Mouse (Mus musculus) thymus, adult 2 months (tissue): ENCODE results near the gene Rxrg. TPM values are rescaled to one million over a fixed set of nuclear protein-coding genes. Genes with fewer than 3 reads are reported as not detected.

ENCODE experiments used
- DNase-seq: peaks from one replicate; pipeline ENCODE4 v3.0.0; 2021
- H3K27ac ChIP-seq: fragments of 200-500 bp; 2 replicates; pipeline ENCODE4 v1.5.1; 2012; ENCODE audit warnings: low read length, control low read depth; ENCODE audit not compliant: control insufficient read depth, insufficient read depth
- H3K27me3 ChIP-seq: fragments of 200-500 bp; 2 replicates; pipeline ENCODE4 v1.6.1; 2012; ENCODE audit warnings: mild to moderate bottlenecking, low read length, moderate library complexity, mixed read lengths; ENCODE audit not compliant: control insufficient read depth, insufficient read depth
- H3K36me3 ChIP-seq: fragments of 200-500 bp; 2 replicates; pipeline ENCODE4 v1.6.1; 2012; ENCODE audit warnings: mild to moderate bottlenecking, low read length, moderate library complexity; ENCODE audit not compliant: control insufficient read depth, insufficient read depth
- H3K4me1 ChIP-seq: fragments of 200-500 bp; replicated peaks from 2 replicates; pipeline ENCODE4 v1.6.1; 2012; ENCODE audit warnings: low read length; ENCODE audit not compliant: control insufficient read depth, insufficient read depth
- H3K4me3 ChIP-seq: fragments of 200-500 bp; 2 replicates; pipeline ENCODE4 v1.5.1; 2012; ENCODE audit warnings: mild to moderate bottlenecking, low read length, control low read depth, moderate library complexity; ENCODE audit not compliant: control insufficient read depth, insufficient read depth
- CTCF ChIP-seq: fragments of 200-500 bp; IDR thresholded peaks from 2 replicates; pipeline ENCODE4 v1.5.1; 2012; ENCODE audit warnings: mild to moderate bottlenecking, control low read depth, low read length, moderate library complexity, borderline replicate concordance; ENCODE audit not compliant: control insufficient read depth, poor library complexity, insufficient read depth; ENCODE audit errors: extremely low read depth
- POLR2A ChIP-seq: fragments of 200-500 bp; IDR thresholded peaks from 2 replicates; pipeline ENCODE4 v1.6.1; 2012; ENCODE audit warnings: mild to moderate bottlenecking, low read length, control low read depth, moderate library complexity; ENCODE audit not compliant: control insufficient read depth, poor library complexity, insufficient read depth; ENCODE audit errors: extremely low read depth
- WGBS: fragments of 180-500 bp; shearing (Covaris S2); methylation state at CpG from one replicate; pipeline ENCODE4 v1.1.7; 2018; 5-methylcytosine and 5-hydroxymethylcytosine counted together
- polyA plus RNA-seq: library from polyadenylated mRNA; depleted of rRNA; stranded (reverse); fragments of >200 nt; gene quantifications from 2 replicates; pipeline ENCODE4 v1.2.3, GENCODE M21; 2012

Gene Rxrg
- polyA plus RNA-seq, 1 experiment, result 5.4 TPM

- TF ChIP-seq CTCF (no peak), POLR2A (no peak)
- H3K4me1 ChIP-seq, result no peaks in the 10 kb centered on the region
- H3K36me3 ChIP-seq, result no peaks in the 10 kb centered on the region
- DNase-seq, result no peak
- H3K27me3 ChIP-seq, result no peaks in the 10 kb centered on the region
- H3K27ac ChIP-seq, result no peak overlapping the region
- WGBS, result 83% methylated on average over 6 of the region's 6 CpGs
- H3K4me3 ChIP-seq, result no peak overlapping the region
Measured at GRCm38 (mm10) chr1:167583195-167583594, 15.0 kb upstream of the Rxrg start.

- no peaks in the 10 kb centered on the region for H3K4me1 ChIP-seq
- H3K36me3 ChIP-seq, result no peaks in the 10 kb centered on the region
- no peaks in the 10 kb centered on the region for H3K27me3 ChIP-seq
- no peak overlapping the region for H3K4me3 ChIP-seq
- TF ChIP-seq CTCF, result no peak
- TF ChIP-seq POLR2A, result no peak
- WGBS, result 89% methylated on average over 12 of the region's 12 CpGs
- no peak overlapping the region for H3K27ac ChIP-seq
- DNase-seq, result no peak
Measured at GRCm38 (mm10) chr1:167583888-167584287, 14.3 kb upstream of the Rxrg start.

- WGBS, result 79% methylated on average over 16 of the region's 16 CpGs
- Histone ChIP-seq H3K27me3 (no peaks in the 10 kb centered on the region), H3K27ac (no peak overlapping the region), H3K4me3 (no peak overlapping the region), H3K4me1 (no peaks in the 10 kb centered on the region), H3K36me3 (no peaks in the 10 kb centered on the region)
- TF ChIP-seq POLR2A (no peak), CTCF (no peak)
- no peak for DNase-seq
Measured at GRCm38 (mm10) chr1:167588747-167589558, 9.2 kb upstream of the Rxrg start.

DNA sequence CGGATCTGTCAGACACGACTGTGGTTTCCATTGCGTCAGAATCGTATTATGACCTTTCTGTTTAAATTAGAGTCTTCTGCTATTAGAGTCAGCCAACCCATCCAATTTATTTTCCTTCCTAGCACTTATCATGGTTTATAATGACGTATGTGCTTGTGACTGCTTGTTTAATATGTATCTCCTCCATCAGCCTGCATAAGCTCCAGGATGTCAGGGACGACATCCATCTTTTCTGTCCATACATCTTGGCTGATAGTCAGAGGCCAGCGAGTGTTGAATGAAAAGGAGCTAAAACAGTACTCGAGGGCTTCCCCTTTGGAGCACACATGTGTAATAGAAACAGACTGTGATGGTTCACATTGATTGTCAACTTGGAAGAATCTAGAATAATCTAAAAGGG, 6.0 kb upstream of the Rxrg start:
- no peak for DNase-seq
- Histone ChIP-seq H3K27ac (no peak overlapping the region), H3K36me3 (no peaks in the 10 kb centered on the region), H3K27me3 (no peaks in the 10 kb centered on the region; the same call in 1 of the 2 replicates), H3K4me3 (no peak overlapping the region), H3K4me1 (no peaks in the 10 kb centered on the region)
- 95% methylated on average over 8 of the region's 8 CpGs for WGBS
- TF ChIP-seq POLR2A, result no peak
- TF ChIP-seq CTCF, result no peak

DNA sequence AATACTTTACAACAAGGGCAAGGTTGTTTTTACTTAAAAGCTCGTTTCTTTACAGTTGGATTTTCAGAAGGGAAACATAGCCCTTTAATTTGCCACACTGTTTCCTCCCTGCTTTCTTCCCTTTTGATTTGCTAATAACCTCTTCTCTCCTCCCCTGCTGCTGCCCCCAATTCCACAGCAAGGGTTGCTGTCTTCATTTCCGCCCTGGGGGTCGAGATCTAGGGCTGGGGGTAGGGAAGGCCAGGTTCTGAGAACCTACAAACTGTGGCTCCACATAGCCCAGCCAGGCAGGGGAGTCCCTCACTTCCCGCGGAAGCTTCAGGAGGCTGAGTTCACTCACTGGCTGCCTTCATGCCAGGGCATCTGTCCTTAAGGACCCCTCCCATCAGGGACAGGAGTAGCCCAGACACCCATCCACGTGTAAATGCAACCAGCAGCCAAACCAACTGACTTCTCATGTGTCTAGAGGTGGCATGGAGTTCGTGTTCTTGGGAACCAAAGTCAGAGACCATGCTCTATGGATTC, 1.1 kb downstream of the Rxrg start:
- H3K36me3 ChIP-seq, result no peaks in the 10 kb centered on the region
- no peaks in the 10 kb centered on the region; the same call in 1 of the 2 replicates for H3K27me3 ChIP-seq
- DNase-seq, result no peak
- no peak overlapping the region for H3K4me3 ChIP-seq
- no peaks in the 10 kb centered on the region for H3K4me1 ChIP-seq
- 23% methylated on average over 7 of the region's 7 CpGs for WGBS
- no peak for TF ChIP-seq CTCF
- TF ChIP-seq POLR2A, result no peak
- H3K27ac ChIP-seq, result no peak overlapping the region

- Histone ChIP-seq H3K27me3 (no peaks in the 10 kb centered on the region), H3K4me3 (no peak overlapping the region), H3K36me3 (no peaks in the 10 kb centered on the region), H3K4me1 (no peaks in the 10 kb centered on the region), H3K27ac (no peak overlapping the region)
- no peak for DNase-seq
- no peak for TF ChIP-seq CTCF
- no peak for TF ChIP-seq POLR2A
- 72% methylated on average over 9 of the region's 9 CpGs for WGBS
Measured at GRCm38 (mm10) chr1:167608201-167608741, 10.1 kb downstream of the Rxrg start.
